Mouse (Mus musculus) right cerebral cortex, adult 18-20 months (tissue): ENCODE measurements around the gene Parpbp.

Source experiments
- DNase-seq: peaks from one replicate; pipeline ENCODE4 v3.0.0; 2022; ENCODE audit warnings: mixed read lengths

Gene Parpbp

DNA sequence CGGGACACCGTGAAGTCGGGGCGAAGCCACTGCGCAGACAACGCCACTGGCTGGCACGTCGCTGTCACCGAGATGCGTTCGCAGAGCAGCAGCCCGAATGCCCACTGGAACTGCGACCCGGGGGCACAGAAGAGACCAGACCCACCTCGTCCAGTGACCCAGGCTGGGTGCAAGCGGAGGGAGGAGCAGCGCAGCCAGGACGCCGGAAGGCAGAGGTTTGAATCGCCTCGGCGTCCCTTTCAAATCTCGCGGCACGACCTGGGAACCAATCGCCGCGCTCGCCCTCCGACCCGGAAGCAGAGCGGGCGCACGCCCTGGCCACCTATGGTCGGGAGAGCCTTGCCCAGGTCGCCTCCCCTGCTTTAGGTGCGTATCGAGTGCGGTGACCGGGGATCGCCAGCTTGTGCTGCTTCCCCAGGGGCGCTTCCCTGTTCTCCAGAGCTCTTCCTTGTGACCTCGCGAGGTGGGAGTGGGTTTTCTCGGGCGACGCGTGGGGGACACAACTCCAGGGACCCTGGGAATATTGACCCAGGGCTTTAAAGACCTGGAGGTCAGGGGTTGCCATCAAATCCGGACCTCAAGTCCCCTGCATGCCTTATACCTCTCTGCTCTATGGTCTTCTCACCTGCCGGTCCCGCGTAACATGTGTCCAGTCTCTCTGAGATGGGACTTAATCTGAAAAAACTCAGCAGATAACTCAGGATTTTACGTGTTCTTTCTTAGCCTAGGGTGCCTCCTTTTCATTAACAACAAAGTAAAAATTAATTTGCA lies at the start of gene Parpbp, which contains the start of gene Nup37:
Gene Parpbp (minus strand): TSS at position 235 of the 771 bp plus-strand sequence.
Gene Nup37 (plus strand): TSS at position 286 of the 771 bp plus-strand sequence.
- DNase-seq, result peak; percentile 85

GRCm38 (mm10) chr10:88167438-88168077 lies 20.8 kb upstream of the Parpbp start:
- DNase-seq, result no peak

DNA sequence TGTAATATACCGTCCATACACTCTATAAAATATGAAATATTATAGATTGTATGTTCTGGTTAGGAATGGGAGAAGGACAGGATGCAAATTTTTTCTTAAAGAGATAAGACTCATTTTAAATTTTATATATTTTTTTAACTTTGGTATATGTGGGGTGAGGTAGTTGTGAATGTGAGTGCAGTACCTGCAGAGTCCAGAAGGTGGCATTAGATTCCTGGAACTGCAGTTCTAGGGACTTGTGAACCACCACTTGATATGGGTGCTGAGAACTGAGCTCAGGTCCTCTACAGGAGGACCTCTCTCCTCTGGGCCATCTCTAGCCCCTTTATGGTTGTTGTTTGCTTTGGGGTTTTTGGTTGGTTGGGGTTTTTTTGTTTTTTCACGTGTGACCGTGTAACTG lies 19.4 kb upstream of the Parpbp start:
- DNase-seq, result no peak

GRCm38 (mm10) chr10:88162676-88163075 lies 15.9 kb upstream of the Parpbp start:
- DNase-seq, result no peak

GRCm38 (mm10) chr10:88162096-88162495 lies 15.4 kb upstream of the Parpbp start:
- no peak for DNase-seq

GRCm38 (mm10) chr10:88151658-88152057 lies 4.9 kb upstream of the Parpbp start:
- DNase-seq, result peak; percentile 10

DNA sequence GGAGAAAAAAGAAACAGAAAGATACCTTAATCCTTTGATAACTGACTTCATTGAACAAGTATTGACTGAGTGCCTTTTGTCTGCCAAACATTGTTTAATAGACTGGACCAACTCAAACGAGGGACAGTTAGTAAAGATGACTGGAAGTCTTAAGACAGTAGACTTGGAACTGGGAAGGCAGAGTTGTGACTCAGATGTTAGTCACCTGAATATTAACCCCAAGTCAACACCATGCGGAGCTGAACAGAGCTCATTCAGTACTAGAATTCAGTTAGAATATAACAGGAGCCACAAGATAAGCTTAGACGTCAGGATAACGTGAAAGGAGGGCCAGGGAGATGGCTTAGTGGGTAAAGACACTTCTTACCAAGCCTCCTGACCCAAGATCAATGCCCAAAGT lies 3.6 kb upstream of the Parpbp start:
- DNase-seq, result no peak

GRCm38 (mm10) chr10:88146187-88146586 lies 554 bp downstream of the Parpbp start:
- DNase-seq, result no peak

DNA sequence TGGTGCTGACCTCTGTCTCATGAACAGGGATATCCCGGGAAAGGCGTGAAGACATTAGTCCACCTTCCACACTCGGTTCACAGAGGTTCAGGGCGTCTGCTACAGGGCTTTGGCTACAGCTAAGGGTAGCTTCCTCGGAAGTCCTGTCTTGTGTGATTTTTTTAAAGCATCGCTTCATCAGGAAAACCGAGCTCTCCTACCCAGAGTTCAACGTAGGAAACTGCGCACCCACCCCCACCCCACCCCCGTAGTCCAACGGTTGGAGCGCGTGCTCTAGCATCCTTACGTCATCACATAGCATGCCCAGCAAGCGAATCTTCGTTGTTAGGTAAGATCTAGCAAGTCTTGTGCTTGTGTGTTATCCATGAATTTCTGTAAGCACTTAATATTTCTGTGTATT lies 11.1 kb downstream of the Parpbp start:
- no peak for DNase-seq

DNA sequence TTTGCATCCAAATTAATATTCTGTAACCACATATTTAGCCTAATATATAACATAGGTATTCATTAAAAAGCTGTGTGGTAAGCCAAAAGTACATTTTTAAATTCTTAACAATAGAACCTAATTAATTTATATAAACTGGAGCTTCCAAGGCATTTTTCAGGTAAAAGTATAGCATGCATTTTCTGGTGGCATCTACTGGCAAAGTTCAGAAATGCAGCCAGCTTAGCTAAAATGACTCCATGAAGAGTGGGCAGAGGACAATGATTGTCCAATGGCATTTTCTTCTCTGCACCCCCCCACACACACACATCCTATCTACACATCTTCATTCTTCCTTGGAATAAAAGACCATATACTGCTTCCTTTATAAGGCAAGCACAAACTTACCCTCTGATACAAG lies 27.0 kb downstream of the Parpbp start:
- no peak for DNase-seq

DNA sequence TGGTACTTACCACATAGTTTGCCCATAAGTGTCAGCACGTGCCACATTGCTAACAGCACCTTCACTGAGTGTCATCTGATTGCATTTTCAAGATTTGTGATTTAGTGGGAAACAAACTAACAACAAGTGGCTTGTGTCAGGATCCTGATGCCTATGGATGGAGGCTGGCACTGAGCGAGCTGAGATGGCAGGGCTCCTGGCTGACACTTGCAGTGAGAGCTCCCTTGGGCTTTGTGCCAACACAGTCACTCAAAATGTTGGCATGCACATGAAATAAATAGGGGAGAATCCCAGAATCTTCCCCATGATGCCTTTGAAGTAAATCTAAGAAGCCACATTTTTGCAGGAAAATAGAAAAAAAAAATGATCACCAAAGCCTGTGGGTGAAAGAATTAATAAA lies 33.5 kb downstream of the Parpbp start:
- no peak for DNase-seq

DNA sequence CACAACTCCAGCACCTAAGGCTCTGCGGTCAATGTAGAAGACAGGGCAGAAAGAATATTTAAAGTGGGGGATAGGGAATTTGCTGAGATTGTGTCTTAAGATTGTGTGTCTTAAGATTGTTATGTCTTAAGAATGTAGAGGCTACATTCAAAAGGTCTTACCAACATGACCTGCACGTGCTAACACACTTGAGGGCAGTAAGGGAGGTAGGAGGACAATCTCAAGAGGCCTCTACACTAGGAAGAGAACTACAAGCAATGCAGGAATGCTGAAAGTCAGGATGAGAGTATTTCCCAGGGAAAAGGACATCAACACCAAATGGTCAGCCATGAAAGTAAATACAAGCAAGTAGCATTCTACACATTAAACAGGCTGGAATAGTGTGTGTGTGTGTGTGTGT lies 40.6 kb downstream of the Parpbp start:
- DNase-seq, result no peak

- DNase-seq, result no peak
These were observed 56.0 kb downstream of the Parpbp start, which contains the start of gene Pmch for GRCm38 (mm10) chr10:88090772-88091171. TSS of gene Pmch (plus strand) at chr10:88091072.

GRCm38 (mm10) chr10:88067377-88067776 lies 79.4 kb downstream of the Parpbp start:
- DNase-seq, result no peak

DNA sequence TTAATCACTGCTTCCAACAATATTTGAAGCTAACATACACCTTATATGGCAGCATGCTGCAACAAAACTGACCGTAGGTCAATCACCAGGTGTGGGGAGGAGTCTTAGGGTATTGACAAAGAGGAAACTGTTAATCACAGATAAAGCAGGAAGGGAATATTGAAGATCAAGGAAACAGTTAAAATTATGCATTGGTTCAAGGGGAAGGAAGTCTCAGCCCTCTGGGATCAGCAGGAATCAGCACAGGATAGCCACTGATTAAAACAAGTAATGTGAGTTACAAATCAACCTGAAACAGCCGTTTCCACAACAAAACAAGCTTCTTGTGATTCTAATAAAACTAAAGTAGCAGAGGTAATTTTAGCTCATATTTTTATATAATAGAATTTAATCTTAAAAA lies 81.9 kb downstream of the Parpbp start:
- no peak for DNase-seq

DNA sequence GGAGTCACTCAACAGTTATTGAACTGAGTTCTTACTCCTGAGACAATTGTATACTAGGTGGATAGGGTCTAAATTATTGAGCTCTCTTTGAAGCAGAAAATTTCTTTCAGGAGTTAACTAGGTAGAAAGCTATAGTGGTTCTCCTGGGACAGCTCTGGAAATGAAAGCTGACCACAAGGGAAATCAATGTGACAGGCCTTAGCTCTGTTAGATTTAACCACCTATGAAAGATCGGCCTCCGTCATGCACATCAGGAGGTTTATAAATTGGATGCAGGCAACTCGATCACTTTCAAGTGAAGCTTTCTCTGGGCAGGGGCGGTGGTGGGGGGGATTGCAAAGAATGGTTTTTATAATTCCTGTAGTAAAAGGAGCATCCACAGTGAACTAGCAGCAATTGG lies 83.3 kb downstream of the Parpbp start:
- no peak for DNase-seq

- peak; percentile 31 for DNase-seq
These were observed 89.6 kb downstream of the Parpbp start for GRCm38 (mm10) chr10:88056950-88057649.

- DNase-seq, result no peak
These were observed 92.3 kb downstream of the Parpbp start for GRCm38 (mm10) chr10:88054233-88054985.

GRCm38 (mm10) chr10:88046098-88046771 lies 100.5 kb downstream of the Parpbp start:
- DNase-seq, result no peak

GRCm38 (mm10) chr10:88044297-88044696 lies 102.4 kb downstream of the Parpbp start:
- no peak for DNase-seq
